Comparison of ENCODE assay signal across 28 mouse cellular contexts in genomic region chr1:54804406-54804805, GRCm38 (mm10).
"Had no signal": no experiment of that assay in that cellular context is flagged by ENCODE, and none has a peak within 500 bp of the region (broad histone marks: within the 10 kb centered on the region; RNA-seq: fewer than 3 reads in every experiment).

No protein-coding gene starts in this region.

- H3K4me3 ChIP-seq: limb, embryonic 10.5 days; limb, embryonic 12.5 days; limb, embryonic 13.5 days; limb, embryonic 15.5 days; liver, embryonic 12.5 days; liver, embryonic 13.5 days; liver, embryonic 15.5 days; lung, embryonic 15.5 days; megakaryocyte, embryonic 14.5 days; midbrain, embryonic 10.5 days; midbrain, embryonic 12.5 days; midbrain, embryonic 13.5 days; midbrain, embryonic 15.5 days; myocyte; neural tube, embryonic 12.5 days had no signal

- DNase-seq: left cerebral cortex, postnatal 4 days; liver; liver, embryonic 13.5 days; liver, postnatal 0 days; lung, adult 18-20 months; lung, adult 2 months; lung, embryonic 14.5 days; lung, postnatal 10 days; lung, postnatal 14 days; lung, postnatal 36 days; lung, postnatal 4 days; midbrain, embryonic 14.5 days had no signal

- H3K9me3 ChIP-seq: limb, embryonic 10.5 days; limb, embryonic 12.5 days; limb, embryonic 13.5 days; limb, embryonic 15.5 days; liver, embryonic 12.5 days; liver, embryonic 13.5 days; liver, embryonic 15.5 days; lung, embryonic 15.5 days; megakaryocyte, embryonic 14.5 days; midbrain, embryonic 10.5 days; midbrain, embryonic 12.5 days; midbrain, embryonic 13.5 days; midbrain, embryonic 15.5 days; neural tube, embryonic 12.5 days had no signal

- H3K27ac ChIP-seq: limb, embryonic 10.5 days; limb, embryonic 12.5 days; limb, embryonic 13.5 days; limb, embryonic 15.5 days; liver, embryonic 12.5 days; liver, embryonic 13.5 days; liver, embryonic 14.5 days; liver, embryonic 15.5 days; lung, embryonic 15.5 days; macrophage; midbrain, embryonic 10.5 days; midbrain, embryonic 12.5 days; midbrain, embryonic 13.5 days; midbrain, embryonic 15.5 days; neural tube, embryonic 12.5 days had no signal

- H3K9ac ChIP-seq: limb, embryonic 12.5 days; limb, embryonic 13.5 days; limb, embryonic 15.5 days; liver, embryonic 12.5 days; liver, embryonic 13.5 days; liver, embryonic 14.5 days; liver, embryonic 15.5 days; liver, postnatal 0 days; lung, embryonic 14.5 days; lung, embryonic 15.5 days; midbrain, embryonic 12.5 days; midbrain, embryonic 13.5 days; midbrain, embryonic 15.5 days; neural tube, embryonic 12.5 days had no signal

- H3K4me1 ChIP-seq: liver, embryonic 12.5 days; liver, embryonic 13.5 days; midbrain, embryonic 10.5 days; midbrain, embryonic 12.5 days; midbrain, embryonic 13.5 days; midbrain, embryonic 15.5 days; neural tube, embryonic 12.5 days had no signal

- H3K36me3 ChIP-seq: limb, embryonic 10.5 days; limb, embryonic 12.5 days; limb, embryonic 13.5 days; limb, embryonic 15.5 days; liver, embryonic 12.5 days; liver, embryonic 13.5 days; liver, embryonic 15.5 days; lung, embryonic 15.5 days; midbrain, embryonic 10.5 days; midbrain, embryonic 12.5 days; midbrain, embryonic 13.5 days; midbrain, embryonic 15.5 days; neural tube, embryonic 12.5 days had no signal

- H3K27me3 ChIP-seq: limb, embryonic 12.5 days; limb, embryonic 13.5 days; limb, embryonic 15.5 days; liver, embryonic 12.5 days; liver, embryonic 13.5 days; liver, embryonic 15.5 days; lung, embryonic 15.5 days; midbrain, embryonic 12.5 days; midbrain, embryonic 13.5 days; midbrain, embryonic 15.5 days; neural tube, embryonic 12.5 days had no signal
